Mouse (Mus musculus): ENCODE measurements around the gene Atf6. TPM values are rescaled to one million over a fixed set of nuclear protein-coding genes. Genes with fewer than 3 reads are reported as not detected.

Gene Atf6
- total and polyA plus RNA-seq, 3 experiments, result 33.8 to 47.0 (median 35.3) TPM

DNA sequence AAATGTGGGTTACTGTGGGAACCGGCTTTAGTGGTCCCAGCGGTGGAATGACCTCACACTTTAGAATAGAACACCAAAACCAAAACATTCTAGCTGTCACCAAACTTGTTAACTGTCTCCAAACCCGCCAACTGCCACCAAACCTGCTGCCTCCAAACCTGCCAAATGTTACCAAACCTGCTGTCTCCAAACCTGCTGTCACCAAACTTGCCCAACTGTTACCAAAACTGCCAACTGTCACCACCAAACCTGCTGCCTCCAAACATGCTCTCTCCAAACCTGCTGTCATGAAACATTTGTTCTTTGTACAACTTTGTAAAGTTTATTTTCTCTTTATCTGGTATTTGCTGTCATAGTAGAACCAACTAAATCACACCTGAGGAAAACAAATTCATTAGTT, 132.7 kb downstream of the Atf6 start:
- dilution Hi-C loops (cut with MboI; ENCODE audit: extremely low pct_ligation_motif_present, extremely low pct_unique_long_range_greater_than_20kb, low sequenced_read_pairs) (no loop called here), in situ Hi-C loops (cut with MboI; ENCODE audit: low pct_ligation_motif_present, low pct_unique_long_range_greater_than_20kb, low sequenced_read_pairs) (no loop called here)
- DNase-seq (ENCODE audit: extremely low read depth), result no peak
- H3K4me3 ChIP-seq (replicated peaks in 1 of 3; ENCODE audit: low read depth in 2 of 3, low read length in 2 of 3, poor library complexity in 1 of 3), result no peak overlapping the region
- no peak overlapping the region for H3K9ac ChIP-seq (ENCODE audit: insufficient read depth, low read depth)
- no peak overlapping the region for H3K4me2 ChIP-seq (ENCODE audit: insufficient read depth, low read depth, poor library complexity, severe bottlenecking)
- no peak overlapping the region for H3K27ac ChIP-seq (ENCODE audit: insufficient read depth, low read depth)
- no peaks in the 10 kb centered on the region for H3K27me3 ChIP-seq (replicated peaks)
- H3K9me3 ChIP-seq (replicated peaks; ENCODE audit: low read length), result no peaks in the 10 kb centered on the region
- TF ChIP-seq RCOR1 (conservative IDR thresholded peaks at IDR 0.05; ENCODE audit: low read depth, low read length), result no peak
- H3K4me1 ChIP-seq (ENCODE audit: control insufficient read depth in 1 of 2, insufficient read depth in 2 of 2), result peaks cover 9 to 50% of the 10 kb centered on the region in 2 experiments
- H3K79me2 ChIP-seq (replicated peaks; ENCODE audit: control insufficient read depth, extremely low read depth, insufficient read depth, poor library complexity, severe bottlenecking), result no peaks in the 10 kb centered on the region; the same call in 1 of the 2 replicates
- H3K36me3 ChIP-seq (replicated peaks in 1 of 2; ENCODE audit: control insufficient read depth in 1 of 2, insufficient read depth in 1 of 2, low read length in 1 of 2), result peaks cover 25 to 63% of the 10 kb centered on the region in 2 experiments

DNA sequence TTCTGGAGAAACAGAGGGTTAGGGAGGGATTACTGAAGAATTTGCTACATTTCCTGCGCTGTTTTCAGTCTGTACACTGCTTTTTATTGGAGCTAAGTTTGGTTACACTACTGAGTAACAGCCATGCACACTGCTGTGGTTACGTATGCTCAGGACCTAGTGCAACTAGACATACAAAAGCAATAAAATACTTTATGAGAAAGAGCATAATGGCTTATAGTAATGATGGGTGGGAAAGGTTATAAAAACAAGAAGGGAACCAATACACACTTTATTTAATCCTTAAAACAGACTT, 135.0 kb downstream of the Atf6 start:
- TF ChIP-seq ELF1 (IDR thresholded peaks at IDR 0.05; ENCODE audit: low read depth, low read length) (no peak), POLR2AphosphoS2 (IDR thresholded peaks at IDR 0.05; ENCODE audit: low read depth, low read length) (no peak), TCF12 (IDR thresholded peaks at IDR 0.05; ENCODE audit: low read depth, low read length) (no peak), RAD21 (IDR thresholded peaks at IDR 0.05; ENCODE audit: low read depth, low read length) (no peak), CHD1 (IDR thresholded peaks at IDR 0.05; ENCODE audit: low read depth, low read length) (no peak), JUN (IDR thresholded peaks at IDR 0.05; ENCODE audit: insufficient read depth, low read depth, low read length) (no peak), E2F4 (IDR thresholded peaks at IDR 0.05; ENCODE audit: insufficient replicate concordance, low read depth, low read length) (no peak), MYC (IDR thresholded peaks at IDR 0.05; ENCODE audit: low read depth, low read length) (no peak), PAX5 (IDR thresholded peaks at IDR 0.05; ENCODE audit: low read length) (no peak), SMC3 (IDR thresholded peaks at IDR 0.05; ENCODE audit: low read depth, low read length) (no peak), SIN3A (IDR thresholded peaks at IDR 0.05; ENCODE audit: low read length) (no peak), IRF4 (IDR thresholded peaks at IDR 0.05; ENCODE audit: low read depth, low read length) (no peak), CTCF (conservative IDR thresholded peaks at IDR 0.05 in 1 of 2, IDR thresholded peaks at IDR 0.05 in 1 of 2; ENCODE audit: low read depth in 2 of 2, low read length in 2 of 2) (no peak), TBP (conservative IDR thresholded peaks at IDR 0.05; ENCODE audit: low read depth, low read length) (no peak)
- H3K36me3 ChIP-seq (replicated peaks in 1 of 2; ENCODE audit: control insufficient read depth in 1 of 2, insufficient read depth in 1 of 2, low read length in 1 of 2), result peaks cover 9 to 45% of the 10 kb centered on the region in 2 experiments
- H3K27me3 ChIP-seq (replicated peaks), result no peaks in the 10 kb centered on the region
- H3K9ac ChIP-seq (ENCODE audit: insufficient read depth, low read depth), result no peak overlapping the region
- H3K4me3 ChIP-seq (replicated peaks in 1 of 3; ENCODE audit: low read depth in 2 of 3, low read length in 2 of 3, poor library complexity in 1 of 3), result no peak overlapping the region
- H3K27ac ChIP-seq (ENCODE audit: insufficient read depth, low read depth), result no peak overlapping the region; the same call in 1 of the 2 replicates
- H3K9me3 ChIP-seq (replicated peaks; ENCODE audit: low read length), result no peaks in the 10 kb centered on the region
- no peak overlapping the region for H3K4me2 ChIP-seq (ENCODE audit: insufficient read depth, low read depth, poor library complexity, severe bottlenecking)
- DNase-seq (ENCODE audit: extremely low read depth), result no peak
- peaks cover 8% of the 10 kb centered on the region for H3K79me2 ChIP-seq (replicated peaks; ENCODE audit: control insufficient read depth, extremely low read depth, insufficient read depth, poor library complexity, severe bottlenecking)
- in situ Hi-C loops (cut with MboI; ENCODE audit: low pct_ligation_motif_present, low pct_unique_long_range_greater_than_20kb, low sequenced_read_pairs) (no loop called here), dilution Hi-C loops (cut with MboI; ENCODE audit: extremely low pct_ligation_motif_present, extremely low pct_unique_long_range_greater_than_20kb, low sequenced_read_pairs) (no loop called here)
- peaks cover 20 to 69% of the 10 kb centered on the region in 2 experiments for H3K4me1 ChIP-seq (ENCODE audit: control insufficient read depth in 1 of 2, insufficient read depth in 2 of 2)
